Mouse (Mus musculus): ENCODE results near the gene Gm45062.

DNA sequence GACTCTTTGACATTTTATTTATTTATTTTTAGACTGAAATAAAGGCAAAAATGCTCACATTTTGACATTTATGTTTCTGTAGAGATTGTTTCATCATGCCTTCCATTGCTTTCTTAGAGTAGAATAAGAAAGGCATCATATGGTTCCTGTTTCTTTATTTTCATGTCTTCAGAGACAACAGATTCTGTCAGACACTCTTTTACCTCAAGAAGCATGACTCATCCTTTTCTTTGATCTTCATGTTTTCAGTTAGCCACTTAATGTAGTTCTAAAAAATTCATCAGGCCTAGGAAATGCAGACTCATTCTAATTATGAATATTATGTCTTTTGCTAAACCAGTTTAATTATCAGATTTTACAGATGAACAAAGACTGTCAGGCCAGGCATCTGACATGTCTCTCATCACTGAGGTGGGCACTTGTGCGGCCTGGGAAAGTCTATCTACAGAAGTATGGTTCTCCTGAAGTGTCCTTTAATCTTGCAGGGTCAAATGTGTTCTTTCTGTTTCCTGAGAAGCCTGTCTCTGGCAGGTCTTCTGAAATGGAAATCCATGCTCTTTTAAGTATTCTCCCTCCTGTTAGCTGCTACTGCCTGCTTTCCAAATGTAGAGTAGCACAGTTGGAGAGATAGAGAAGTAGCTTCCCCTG lies 230.8 kb downstream of the Gm45062 start:
- no peak for TF ChIP-seq CTCF (IDR thresholded peaks at IDR 0.05; ENCODE audit: insufficient read depth, low read depth, low read length)
- TF ChIP-seq POLR2A (IDR thresholded peaks at IDR 0.05; ENCODE audit: insufficient read depth, low read depth, low read length): no peak
